Mouse (Mus musculus) intestine, embryonic 14.5 days (tissue): ENCODE data around the gene Atf3. TPM values are rescaled to one million over a fixed set of nuclear protein-coding genes. Genes with fewer than 3 reads are reported as not detected.

Experiments used
- ATAC-seq: fragments of 200-750 bp; cut with Nextera tagmentation; replicated peaks from 2 replicates; pipeline ENCODE4 v1.8.0; 2017; ENCODE audit warnings: low read depth, moderate number of reproducible peaks, moderate TSS enrichment, moderate library complexity; ENCODE audit not compliant: low FRiP score, low TSS enrichment
- DNase-seq: peaks from one replicate; pipeline ENCODE4 v3.0.0-alpha.2; 2018; ENCODE audit warnings: low spot score
- H3K27ac ChIP-seq: fragments of 300-500 bp; sonication (generic); 2 replicates; pipeline ENCODE4 v1.5.1; 2014; ENCODE audit warnings: low read depth, mild to moderate bottlenecking, control low read depth
- H3K27me3 ChIP-seq: fragments of 300-500 bp; sonication (generic); replicated peaks from 2 replicates; pipeline ENCODE4 v1.6.1; 2014; ENCODE audit warnings: low read length, control low read depth; ENCODE audit not compliant: control insufficient read depth, insufficient read depth
- H3K36me3 ChIP-seq: fragments of 300-500 bp; sonication (generic); 2 replicates; pipeline ENCODE4 v1.6.1; 2014; ENCODE audit warnings: low read length, control low read depth; ENCODE audit not compliant: control insufficient read depth, insufficient read depth
- H3K4me1 ChIP-seq: fragments of 300-500 bp; sonication (generic); replicated peaks from 2 replicates; pipeline ENCODE4 v1.6.1; 2014; ENCODE audit warnings: low read length, control low read depth, mixed read lengths; ENCODE audit not compliant: control insufficient read depth, insufficient read depth
- H3K4me2 ChIP-seq: fragments of 300-500 bp; sonication (generic); 2 replicates; pipeline ENCODE4 v1.6.1; 2014; ENCODE audit warnings: low read length
- H3K4me3 ChIP-seq: fragments of 300-500 bp; sonication (generic); 2 replicates; pipeline ENCODE4 v1.5.1; 2014; ENCODE audit warnings: low read depth, low read length, control low read depth, mixed read lengths
- H3K9ac ChIP-seq: fragments of 300-500 bp; sonication (generic); 2 replicates; pipeline ENCODE4 v1.6.1; 2014; ENCODE audit warnings: mild to moderate bottlenecking, low read length
- H3K9me3 ChIP-seq: fragments of 300-500 bp; sonication (generic); 2 replicates; pipeline ENCODE4 v1.6.1; 2016; ENCODE audit warnings: low read length, control low read depth; ENCODE audit not compliant: control insufficient read depth
- WGBS: fragments of 180-500 bp; shearing (Covaris S2); extraction: QIAGEN DNeasy Blood & Tissue Kit; methylation state at CpG from one replicate; pipeline ENCODE4 v1.1.7; 2014; 5-methylcytosine and 5-hydroxymethylcytosine counted together
- polyA plus RNA-seq: library from polyadenylated mRNA; unstranded; fragments of >200 nt; fragmentation: Nextera tagmentation; extraction: Ambion mirVana; gene quantifications from 2 replicates; pipeline ENCODE4 v1.2.1, GENCODE M21; 2014

The Atf3 gene
- polyA plus RNA-seq, 1 experiment from 2014 or later: 4.4 TPM

GRCm38 (mm10) chr1:191224981-191225703 is 7.3 kb upstream of the Atf3 start:
- Histone ChIP-seq H3K4me2 (peak overlapping the region; percentile 99), H3K27ac (peak overlapping the region; percentile 70; the same call in 1 of the 2 replicates), H3K9me3 (no peaks in the 10 kb centered on the region), H3K9ac (peak overlapping the region; percentile 79), H3K4me3 (peak overlapping the region; percentile 94), H3K4me1 (peaks cover 15% of the 10 kb centered on the region; the same call in 1 of the 2 replicates), H3K27me3 (no peaks in the 10 kb centered on the region), H3K36me3 (no peaks in the 10 kb centered on the region)
- DNase-seq (no peak), ATAC-seq (no peak; the same call in 1 of the 2 replicates)
- WGBS: 36% methylated on average over 9 of the region's 9 CpGs

GRCm38 (mm10) chr1:191224302-191224980 is 6.6 kb upstream of the Atf3 start:
- Histone ChIP-seq H3K27ac (peak overlapping the region; percentile 70), H3K27me3 (no peaks in the 10 kb centered on the region), H3K4me3 (peak overlapping the region; percentile 94), H3K36me3 (no peaks in the 10 kb centered on the region), H3K4me1 (peaks cover 15% of the 10 kb centered on the region; the same call in 1 of the 2 replicates), H3K9ac (peak overlapping the region; percentile 79), H3K9me3 (no peaks in the 10 kb centered on the region), H3K4me2 (peak overlapping the region; percentile 99)
- peak; percentile 79 for ATAC-seq
- peak; percentile 96 for DNase-seq
- WGBS: under 1% methylated on average over 57 of the region's 57 CpGs

GRCm38 (mm10) chr1:191223930-191224301 is 6.1 kb upstream of the Atf3 start:
- Histone ChIP-seq H3K4me3 (peak overlapping the region; percentile 94), H3K36me3 (no peaks in the 10 kb centered on the region), H3K27ac (0 out of 2 replicates have a peak overlapping the region, but pooled peaks have one; percentile 70), H3K9me3 (no peaks in the 10 kb centered on the region), H3K9ac (peak overlapping the region; percentile 79), H3K27me3 (no peaks in the 10 kb centered on the region), H3K4me2 (peak overlapping the region; percentile 99), H3K4me1 (peaks cover 15% of the 10 kb centered on the region; the same call in 1 of the 2 replicates)
- DNase-seq (no peak), ATAC-seq (peak; percentile 81)
- 53% methylated on average over 10 of the region's 10 CpGs for WGBS

GRCm38 (mm10) chr1:191222031-191222430 is 4.2 kb upstream of the Atf3 start:
- Histone ChIP-seq H3K9me3 (no peaks in the 10 kb centered on the region), H3K27ac (no peak overlapping the region), H3K27me3 (no peaks in the 10 kb centered on the region), H3K4me1 (peaks cover 15% of the 10 kb centered on the region; the same call in 1 of the 2 replicates), H3K36me3 (no peaks in the 10 kb centered on the region), H3K9ac (no peak overlapping the region), H3K4me3 (no peak overlapping the region), H3K4me2 (no peak overlapping the region)
- 72% methylated on average over 4 of the region's 4 CpGs for WGBS
- ATAC-seq (no peak), DNase-seq (no peak)

DNA sequence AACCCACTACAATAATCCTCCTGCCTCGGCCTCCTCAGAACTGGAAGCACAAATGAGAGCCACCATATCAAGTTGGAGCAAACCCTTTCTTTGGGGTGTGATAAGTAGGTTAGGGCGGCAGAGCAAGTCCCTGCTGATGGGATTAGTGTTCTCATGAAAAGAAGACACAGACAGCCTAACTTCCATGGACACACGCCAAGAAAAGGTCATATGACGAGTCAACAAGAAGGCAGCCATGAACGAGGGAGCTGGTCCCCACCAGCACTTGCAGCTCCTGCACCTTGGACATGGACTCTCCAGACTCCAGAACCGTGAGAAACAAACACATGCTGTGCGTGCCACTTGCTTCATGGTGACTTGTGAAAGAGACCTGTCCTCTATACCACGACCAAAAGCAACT is 2.7 kb upstream of the Atf3 start:
- no peak overlapping the region for H3K27ac ChIP-seq
- no peak for ATAC-seq
- H3K4me2 ChIP-seq: no peak overlapping the region
- H3K4me1 ChIP-seq: peaks cover 17% of the 10 kb centered on the region; the same call in 1 of the 2 replicates
- H3K9ac ChIP-seq: no peak overlapping the region
- no peaks in the 10 kb centered on the region for H3K27me3 ChIP-seq
- DNase-seq: no peak
- no peaks in the 10 kb centered on the region for H3K36me3 ChIP-seq
- H3K9me3 ChIP-seq: no peaks in the 10 kb centered on the region
- WGBS: 76% methylated on average over 8 of the region's 8 CpGs
- H3K4me3 ChIP-seq: no peak overlapping the region

DNA sequence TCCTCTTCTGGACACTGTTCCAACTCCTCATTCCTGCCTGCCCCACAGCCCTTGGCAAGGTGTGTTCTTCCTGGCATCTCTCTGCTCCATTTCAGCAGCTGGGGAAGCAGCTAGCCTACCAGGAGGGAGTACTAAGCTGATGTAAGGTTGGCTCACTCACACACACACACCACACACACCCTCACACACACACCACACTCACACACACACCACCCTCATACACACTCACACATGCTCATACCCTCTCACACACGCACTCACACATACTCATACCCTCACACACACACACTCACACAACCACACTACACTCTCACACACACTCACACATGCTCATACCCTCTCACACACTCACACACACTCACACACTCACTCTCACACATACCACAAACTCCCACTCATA is 1.9 kb upstream of the Atf3 start:
- Histone ChIP-seq H3K4me1 (peaks cover 8% of the 10 kb centered on the region; the same call in 1 of the 2 replicates), H3K27me3 (no peaks in the 10 kb centered on the region), H3K4me3 (no peak overlapping the region), H3K9me3 (no peaks in the 10 kb centered on the region), H3K36me3 (no peaks in the 10 kb centered on the region), H3K4me2 (no peak overlapping the region), H3K27ac (no peak overlapping the region), H3K9ac (no peak overlapping the region)
- WGBS: 83% methylated on average over 1 of the region's 1 CpGs
- DNase-seq: no peak
- no peak for ATAC-seq

GRCm38 (mm10) chr1:191218583-191218982 is 744 bp upstream of the Atf3 start:
- no peaks in the 10 kb centered on the region for H3K27me3 ChIP-seq
- H3K4me2 ChIP-seq: no peak overlapping the region
- H3K27ac ChIP-seq: no peak overlapping the region
- H3K36me3 ChIP-seq: no peaks in the 10 kb centered on the region
- H3K4me3 ChIP-seq: no peak overlapping the region
- H3K9me3 ChIP-seq: no peaks in the 10 kb centered on the region
- H3K4me1 ChIP-seq: 0 out of 2 replicates have a peak, but pooled peaks cover 4% of the 10 kb centered on the region
- 70% methylated on average over 5 of the region's 5 CpGs for WGBS
- DNase-seq: no peak
- H3K9ac ChIP-seq: no peak overlapping the region
- no peak for ATAC-seq

- ATAC-seq: no peak
- no peak overlapping the region for H3K27ac ChIP-seq
Observed at GRCm38 (mm10) chr1:191215776-191216661, 1.8 kb downstream of the Atf3 start.

More at GRCm38 (mm10) chr1:191215776-191216661, 1.8 kb downstream of the Atf3 start:
- Histone ChIP-seq H3K4me3 (no peak overlapping the region), H3K9me3 (no peaks in the 10 kb centered on the region), H3K36me3 (no peaks in the 10 kb centered on the region), H3K4me2 (peak overlapping the region; percentile 27; the same call in 1 of the 2 replicates), H3K4me1 (0 out of 2 replicates have a peak, but pooled peaks cover 4% of the 10 kb centered on the region), H3K27me3 (no peaks in the 10 kb centered on the region), H3K9ac (no peak overlapping the region)
- no peak for DNase-seq
- 25% methylated on average over 19 of the region's 19 CpGs for WGBS
